ENCODE assay signal across 15 mouse cellular contexts in the genomic region with DNA sequence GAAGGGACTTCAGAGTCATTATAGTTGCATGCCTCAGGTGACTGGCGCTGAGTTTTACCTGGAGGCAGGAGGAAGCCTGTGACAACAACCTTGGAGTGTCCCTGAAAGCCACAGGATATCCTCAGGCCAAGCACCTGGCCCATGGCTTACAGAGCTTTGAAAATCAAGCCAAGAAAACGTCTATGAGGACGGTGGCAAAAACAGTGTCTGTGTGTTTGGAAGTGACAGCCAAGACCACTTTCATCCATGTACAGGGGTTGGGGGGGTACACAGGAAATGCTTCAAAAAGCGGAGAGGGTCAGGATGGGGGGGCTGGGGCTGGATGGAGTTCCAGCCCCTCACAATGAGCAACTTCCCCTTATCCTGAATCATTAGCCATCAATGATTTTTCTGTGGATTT.
DNase-seq lines count a peak whose midpoint lies in the region; ATAC-seq and TF ChIP-seq lines count a peak whose summit lies in the region.
"Had no signal": no experiment of that assay in that cellular context is flagged by ENCODE, and none has a peak within 500 bp of the region (broad histone marks: within the 10 kb centered on the region; RNA-seq: fewer than 3 reads in every experiment).

No protein-coding gene starts in this region.

- 56% methylated on average over 4 of the region's 4 CpGs for WGBS in heart, adult 2 months
- WGBS in neural tube, embryonic 13.5 days = 86% methylated on average over 4 of the region's 4 CpGs
- 86% methylated on average over 4 of the region's 4 CpGs for WGBS in neural tube, embryonic 15.5 days

- intact Hi-C loops in heart, adult 2 months (cut with DNase I) = no loop called here
- intact Hi-C loops in heart, postnatal 25 days (cut with DNase I) = loop anchor here (5.0 kb wide), 2 partner anchors 118 to 133 kb away; partner anchors contain the start of gene Zbtb16

- H3K4me3 ChIP-seq in heart, adult 2 months = no peak overlapping the region
- H3K4me3 ChIP-seq in layer of hippocampus, adult 2 months = no peak overlapping the region
- H3K4me3 ChIP-seq in neural tube, embryonic 13.5 days = no peak overlapping the region
- H3K4me3 ChIP-seq in neural tube, embryonic 15.5 days (replicated peaks) = no peak overlapping the region
- H3K4me3 ChIP-seq: embryonic facial prominence, embryonic 10.5 days; forebrain, embryonic 13.5 days had no signal

- H3K36me3 ChIP-seq in heart, adult 2 months (ENCODE audit: control insufficient read depth, insufficient read depth, low read length) = peaks cover 23% of the 10 kb centered on the region
- H3K36me3 ChIP-seq in neural tube, embryonic 13.5 days = no peaks in the 10 kb centered on the region
- no peaks in the 10 kb centered on the region for H3K36me3 ChIP-seq in neural tube, embryonic 15.5 days

- no peak overlapping the region for H3K4me2 ChIP-seq in neural tube, embryonic 13.5 days
- H3K4me2 ChIP-seq in neural tube, embryonic 15.5 days = no peak overlapping the region
- H3K4me2 ChIP-seq: forebrain, embryonic 13.5 days had no signal

- TF ChIP-seq EP300 in heart, adult 2 months (IDR thresholded peaks at IDR 0.05; ENCODE audit: insufficient read depth, low read depth, low read length) = no peak

- no peaks in the 10 kb centered on the region for H3K27me3 ChIP-seq in heart, adult 2 months (ENCODE audit: control insufficient read depth, insufficient read depth, low read length)
- H3K27me3 ChIP-seq in neural tube, embryonic 13.5 days = 0 out of 2 replicates have a peak, but pooled peaks cover 3% of the 10 kb centered on the region
- no peaks in the 10 kb centered on the region for H3K27me3 ChIP-seq in neural tube, embryonic 15.5 days (replicated peaks)
- H3K27me3 ChIP-seq: forebrain, embryonic 13.5 days had no signal

- peak overlapping the region; percentile 31 for H3K27ac ChIP-seq in heart, adult 2 months
- peak overlapping the region; percentile 99 for H3K27ac ChIP-seq in layer of hippocampus, adult 2 months
- peak overlapping the region; percentile 65; the same call in 1 of the 2 replicates for H3K27ac ChIP-seq in neural tube, embryonic 13.5 days (replicated peaks)
- H3K27ac ChIP-seq in neural tube, embryonic 15.5 days (replicated peaks) = no peak overlapping the region
- H3K27ac ChIP-seq: embryonic facial prominence, embryonic 10.5 days; forebrain, embryonic 13.5 days had no signal

- H3K9ac ChIP-seq in heart, adult 2 months (ENCODE audit: low read depth, low read length) = no peak overlapping the region
- no peak overlapping the region for H3K9ac ChIP-seq in neural tube, embryonic 13.5 days
- H3K9ac ChIP-seq in neural tube, embryonic 15.5 days (replicated peaks) = no peak overlapping the region
- H3K9ac ChIP-seq: forebrain, embryonic 13.5 days; forebrain, postnatal 0 days had no signal

- no peak for ATAC-seq in neural tube, embryonic 13.5 days (ENCODE audit: low read depth)
- ATAC-seq in neural tube, embryonic 15.5 days (ENCODE audit: low FRiP score) = no peak
- ATAC-seq: forebrain, postnatal 0 days; intestine, embryonic 16.5 days had no signal

- H3K9me3 ChIP-seq in neural tube, embryonic 13.5 days = no peaks in the 10 kb centered on the region
- H3K9me3 ChIP-seq in neural tube, embryonic 15.5 days (replicated peaks) = no peaks in the 10 kb centered on the region
- H3K9me3 ChIP-seq: embryonic facial prominence, embryonic 10.5 days; forebrain, embryonic 13.5 days had no signal

- no peak for DNase-seq in heart, adult 2 months
- no peak for DNase-seq in heart, postnatal 25 days (ENCODE audit: low spot score)
- no peak for DNase-seq in layer of hippocampus, adult 2 months (ENCODE audit: low spot score in 2 of 2)
- no peak for DNase-seq in layer of hippocampus, adult 8-10 months (ENCODE audit: low spot score in 2 of 2)
- DNase-seq: adrenal gland, adult 2 months; adrenal gland, postnatal 25 days; cerebellum, adult 2 months; cerebellum, postnatal 10 days; forebrain, postnatal 0 days; heart, postnatal 10 days had no signal

- no peak for TF ChIP-seq POLR2A in heart, adult 2 months (IDR thresholded peaks at IDR 0.05; ENCODE audit: insufficient read depth, low read depth, low read length)

- peaks cover 32% of the 10 kb centered on the region for H3K4me1 ChIP-seq in heart, adult 2 months (ENCODE audit: control insufficient read depth, insufficient read depth, low read length)
- peaks cover 36% of the 10 kb centered on the region for H3K4me1 ChIP-seq in neural tube, embryonic 13.5 days (replicated peaks)
- peaks cover 22% of the 10 kb centered on the region for H3K4me1 ChIP-seq in neural tube, embryonic 15.5 days

- no peak for TF ChIP-seq CTCF in heart, adult 2 months (IDR thresholded peaks at IDR 0.05)
- no peak for TF ChIP-seq CTCF in layer of hippocampus, adult 2 months (conservative IDR thresholded peaks at IDR 0.05)

- peaks cover 2% of the 10 kb centered on the region for H3K79me2 ChIP-seq in heart, adult 2 months (replicated peaks; ENCODE audit: control insufficient read depth, insufficient read depth, low read length)
